Mouse (Mus musculus) forebrain, embryonic 13.5 days (tissue): ENCODE data around the gene Phb2. TPM values are rescaled to one million over a fixed set of nuclear protein-coding genes. Genes with fewer than 3 reads are reported as not detected.

Source experiments
- ATAC-seq: fragments of 200-750 bp; cut with Nextera tagmentation; 2 replicates; pipeline ENCODE4 v1.8.0; 2017
- H3K27ac ChIP-seq: fragments of 300-500 bp; sonication (generic); 2 replicates; pipeline ENCODE4 v1.5.1; 2015; ENCODE audit warnings: inconsistent platforms, mild to moderate bottlenecking, moderate library complexity
- H3K27me3 ChIP-seq: fragments of 300-500 bp; sonication (generic); 2 replicates; pipeline ENCODE4 v1.6.1; 2015; ENCODE audit warnings: mild to moderate bottlenecking, inconsistent platforms
- H3K36me3 ChIP-seq: fragments of 300-500 bp; sonication (generic); 2 replicates; pipeline ENCODE4 v1.6.1; 2015; ENCODE audit warnings: mild to moderate bottlenecking, inconsistent platforms; ENCODE audit not compliant: poor library complexity, severe bottlenecking
- H3K4me1 ChIP-seq: fragments of 300-500 bp; sonication (generic); 2 replicates; pipeline ENCODE4 v1.6.1; 2015; ENCODE audit warnings: inconsistent platforms
- H3K4me2 ChIP-seq: fragments of 300-500 bp; sonication (generic); 2 replicates; pipeline ENCODE4 v1.6.1; 2015; ENCODE audit warnings: inconsistent platforms, mild to moderate bottlenecking, moderate library complexity
- H3K4me3 ChIP-seq: fragments of 300-500 bp; sonication (generic); 2 replicates; pipeline ENCODE4 v1.5.1; 2015; ENCODE audit warnings: mild to moderate bottlenecking, inconsistent platforms
- H3K9ac ChIP-seq: fragments of 300-500 bp; sonication (generic); 2 replicates; pipeline ENCODE4 v1.6.1; 2015; ENCODE audit warnings: mild to moderate bottlenecking, inconsistent platforms
- H3K9me3 ChIP-seq: fragments of 300-500 bp; sonication (generic); replicated peaks from 2 replicates; pipeline ENCODE4 v1.6.1; 2016; ENCODE audit warnings: inconsistent platforms
- WGBS: fragments of 180-500 bp; shearing (Covaris S2); methylation state at CpG from one replicate; pipeline ENCODE4 v1.1.7; 2015; 5-methylcytosine and 5-hydroxymethylcytosine counted together
- microRNA counts: library from miRNA; unstranded; fragments of <30 nt; microRNA quantifications from one replicate; lab custom pipeline; 2016
- microRNA-seq: library from miRNA; unstranded; fragments of <30 nt; microRNA quantifications from one replicate; pipeline ENCODE4, GENCODE M21; 2016
- polyA plus RNA-seq: library from polyadenylated mRNA; unstranded; fragments of >200 nt; fragmentation: Nextera tagmentation; extraction: Ambion mirVana; gene quantifications from 2 replicates; pipeline ENCODE4 v1.2.1, GENCODE M21; 2015

The Phb2 gene
- polyA plus RNA-seq, 1 experiment from 2014 or later, result 289 TPM

DNA sequence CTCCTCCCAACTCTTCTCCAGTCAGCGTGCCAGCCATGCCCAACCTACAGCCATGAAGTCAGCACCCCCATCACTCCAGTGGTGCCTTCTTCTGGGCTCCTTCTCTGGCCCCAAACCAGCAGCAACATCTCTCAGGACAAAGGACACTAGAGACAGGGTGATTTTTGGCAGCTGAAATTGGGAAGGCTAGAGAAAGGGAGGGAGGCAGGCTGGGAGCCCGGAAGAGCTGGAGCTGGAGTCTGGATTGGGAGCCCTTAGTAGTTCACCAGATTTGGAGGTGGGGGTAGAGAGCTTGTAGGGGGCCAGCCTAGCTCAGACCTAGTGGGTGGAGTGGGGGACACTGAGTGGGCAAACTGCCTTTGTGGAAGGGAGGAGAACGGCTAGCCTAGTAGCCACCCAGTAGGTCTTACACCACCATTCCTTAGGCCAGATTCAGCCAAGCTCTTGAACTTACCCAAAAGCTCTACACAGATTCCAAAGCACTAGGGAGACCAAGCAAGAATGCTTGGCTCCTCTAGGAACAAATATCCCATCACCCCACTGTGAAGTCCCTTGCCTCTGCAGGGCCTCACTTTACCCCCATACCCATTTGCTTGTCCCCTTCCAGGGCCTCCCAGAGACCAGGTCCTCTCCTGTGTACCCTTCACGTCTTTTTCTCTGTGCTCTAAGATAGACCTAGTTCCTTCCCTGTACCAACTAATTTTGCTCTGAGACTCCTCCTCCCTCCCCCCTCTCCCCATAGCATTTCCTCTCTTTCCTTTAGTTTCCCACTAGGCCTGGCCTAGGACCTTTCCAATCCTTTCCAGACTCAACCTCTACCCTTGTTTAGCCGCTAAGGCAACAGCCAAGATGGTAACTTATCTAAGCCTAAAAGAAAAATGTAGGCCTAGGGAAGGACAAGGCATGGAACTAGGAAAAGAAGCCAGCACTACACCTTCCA is 46.0 kb downstream of the Phb2 start:
- H3K27me3 ChIP-seq, result no peaks in the 10 kb centered on the region
- 26% methylated on average over 5 of the region's 5 CpGs for WGBS
- H3K4me1 ChIP-seq, result peaks cover 50% of the 10 kb centered on the region
- H3K4me3 ChIP-seq, result peak overlapping the region; percentile 78
- ATAC-seq, result peak; percentile 14
- peak overlapping the region; percentile 98 for H3K27ac ChIP-seq
- H3K9ac ChIP-seq, result peak overlapping the region; percentile 97
- no peaks in the 10 kb centered on the region for H3K9me3 ChIP-seq
- peak overlapping the region; percentile 77 for H3K4me2 ChIP-seq
- no peaks in the 10 kb centered on the region for H3K36me3 ChIP-seq

- Histone ChIP-seq H3K4me3 (no peak overlapping the region), H3K9me3 (no peaks in the 10 kb centered on the region), H3K27ac (peak overlapping the region; percentile 98), H3K4me2 (peak overlapping the region; percentile 77), H3K9ac (peak overlapping the region; percentile 34; the same call in 1 of the 2 replicates), H3K27me3 (no peaks in the 10 kb centered on the region), H3K4me1 (peaks cover 43% of the 10 kb centered on the region), H3K36me3 (no peaks in the 10 kb centered on the region)
- ATAC-seq, result no peak
- 43% methylated on average over 2 of the region's 2 CpGs for WGBS
Measured at GRCm38 (mm10) chr6:124758849-124759232, 46.7 kb downstream of the Phb2 start.

DNA sequence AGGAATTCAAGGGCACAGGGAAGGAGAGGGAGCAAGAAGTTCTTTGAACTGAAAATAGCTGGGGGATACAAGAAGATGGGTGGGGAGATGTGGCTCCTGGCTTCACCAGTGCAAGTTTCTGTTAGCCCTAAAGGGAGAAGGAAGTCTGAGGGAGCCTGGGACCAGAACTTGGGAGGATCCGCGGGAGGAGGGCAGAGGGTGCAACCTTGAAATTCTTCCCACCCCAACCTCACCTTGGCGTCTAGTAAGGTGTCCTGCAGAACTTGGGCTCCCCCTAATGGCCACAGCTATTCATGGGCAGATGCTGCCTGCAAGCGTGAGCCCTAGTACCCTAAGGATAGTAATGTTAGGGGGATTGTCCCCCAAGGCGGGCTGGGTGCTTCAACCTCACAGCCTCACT is 47.1 kb downstream of the Phb2 start:
- Histone ChIP-seq H3K4me1 (peaks cover 39% of the 10 kb centered on the region), H3K4me3 (no peak overlapping the region), H3K9ac (peak overlapping the region; percentile 34; the same call in 1 of the 2 replicates), H3K36me3 (no peaks in the 10 kb centered on the region), H3K9me3 (no peaks in the 10 kb centered on the region), H3K4me2 (peak overlapping the region; percentile 77), H3K27ac (peak overlapping the region; percentile 98), H3K27me3 (no peaks in the 10 kb centered on the region)
- 2% methylated on average over 5 of the region's 5 CpGs for WGBS
- 0 out of 2 replicates have a peak, but pooled peaks have one; percentile 3 for ATAC-seq

DNA sequence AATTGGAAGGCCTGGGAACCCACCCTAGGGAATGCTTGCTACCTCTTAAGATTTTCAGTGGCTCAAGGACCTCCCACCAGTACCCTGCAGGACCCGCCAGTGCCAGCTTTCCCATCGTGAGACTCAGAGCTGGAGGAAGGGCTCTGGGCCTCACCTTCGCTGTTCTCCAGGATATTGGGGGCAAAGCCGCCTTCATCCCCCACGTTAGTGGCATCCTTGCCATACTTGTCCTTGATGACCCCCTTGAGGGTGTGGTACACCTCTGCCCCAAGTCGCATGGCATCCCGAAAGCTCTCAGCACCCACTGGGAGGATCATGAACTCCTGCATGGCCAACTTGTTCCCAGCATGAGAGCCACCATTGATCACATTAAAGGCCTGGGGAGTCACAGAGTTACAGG is 53.8 kb downstream of the Phb2 start:
- Histone ChIP-seq H3K4me3 (no peak overlapping the region), H3K9ac (no peak overlapping the region), H3K4me2 (no peak overlapping the region), H3K9me3 (no peaks in the 10 kb centered on the region), H3K27ac (no peak overlapping the region), H3K4me1 (peaks cover 25% of the 10 kb centered on the region), H3K36me3 (no peaks in the 10 kb centered on the region), H3K27me3 (peaks cover 12% of the 10 kb centered on the region; the same call in 1 of the 2 replicates)
- ATAC-seq, result no peak
- 89% methylated on average over 7 of the region's 7 CpGs for WGBS

MicroRNA genes within 50 kb of the gene (microRNA counts, 519-probe panel; counts per million panel counts)
- microRNA mmu-miR-141 (lab: Ali Mortazavi, UCI), result 177 counts per million, percentile 53 among the panel's probes with 10 or more counts
- 177 counts per million, percentile 53 among the panel's probes with 10 or more counts for microRNA mmu-miR-200c (lab: Ali Mortazavi, UCI)

Small RNA genes lying within 50 kb of the gene (microRNA-seq; reads per million reads assigned to microRNA genes)
- 7.0 reads per million, percentile 19 among the genes with 10 or more reads in this experiment for gene Mir141
- 37.8 reads per million, percentile 38 among the genes with 10 or more reads in this experiment for gene Mir200c

Other genes with a start within 250 kb of the Phb2 start
- 29.2 and 38.0 TPM in 2 replicates for gene Clstn3, start 247.5 kb upstream of the Phb2 start, polyA plus RNA-seq
- 0.08 and 0.09 TPM in 2 replicates for gene C1rl, start 219.2 kb upstream of the Phb2 start, polyA plus RNA-seq
- 0.09 and 0.12 TPM in 2 replicates for gene C1ra, start 199.9 kb upstream of the Phb2 start, polyA plus RNA-seq
- 0.14 and 0.40 TPM in 2 replicates for gene C1s1, start 170.0 kb upstream of the Phb2 start, polyA plus RNA-seq
- gene C1rb, start 142.0 kb upstream of the Phb2 start, polyA plus RNA-seq, result not detected in 2 replicates
- gene C1s2, start 76.3 kb upstream of the Phb2 start, polyA plus RNA-seq, result 0.13 TPM in 1 of 2 replicates, not detected in the other
- 34.8 and 36.6 TPM in 2 replicates for gene Lpcat3, start 49.3 kb upstream of the Phb2 start, polyA plus RNA-seq
- gene Emg1, start 158 bp upstream of the Phb2 start, polyA plus RNA-seq, result 194 and 209 TPM in 2 replicates
- 2.5 and 3.8 TPM in 2 replicates for gene Ptpn6, start 26.4 kb downstream of the Phb2 start, polyA plus RNA-seq
- gene Grcc10, start 29.0 kb downstream of the Phb2 start, polyA plus RNA-seq, result 675 and 699 TPM in 2 replicates
- gene Gm45234, start 43.7 kb downstream of the Phb2 start, polyA plus RNA-seq, result not detected in 2 replicates
- gene Atn1, start 44.2 kb downstream of the Phb2 start, polyA plus RNA-seq, result 17.7 and 19.8 TPM in 2 replicates
- 15.4 and 19.4 TPM in 2 replicates for gene Eno2, start 57.3 kb downstream of the Phb2 start, polyA plus RNA-seq
- gene Lrrc23, start 67.4 kb downstream of the Phb2 start, polyA plus RNA-seq, result 3.6 and 5.9 TPM in 2 replicates
- gene Spsb2, start 96.3 kb downstream of the Phb2 start, polyA plus RNA-seq, result 5.1 and 5.3 TPM in 2 replicates
- gene Tpi1, start 102.0 kb downstream of the Phb2 start, polyA plus RNA-seq, result 467 and 491 TPM in 2 replicates
- 178 and 203 TPM in 2 replicates for gene Usp5, start 117.1 kb downstream of the Phb2 start, polyA plus RNA-seq
- 207 and 217 TPM in 2 replicates for gene Cdca3, start 117.2 kb downstream of the Phb2 start, polyA plus RNA-seq
- 0.46 and 0.74 TPM in 2 replicates for gene Gnb3, start 127.9 kb downstream of the Phb2 start, polyA plus RNA-seq
- gene P3h3, start 145.4 kb downstream of the Phb2 start, polyA plus RNA-seq, result 11.4 and 12.4 TPM in 2 replicates
- gene Gpr162, start 151.6 kb downstream of the Phb2 start, polyA plus RNA-seq, result 11.7 and 13.4 TPM in 2 replicates
- 0.08 TPM in 2 replicates for gene Cd4, start 175.9 kb downstream of the Phb2 start, polyA plus RNA-seq
- gene Lag3, start 199.4 kb downstream of the Phb2 start, polyA plus RNA-seq, result 1.3 and 1.9 TPM in 2 replicates
- gene Ptms, start 207.8 kb downstream of the Phb2 start, polyA plus RNA-seq, result 588 and 626 TPM in 2 replicates
- 398 and 409 TPM in 2 replicates for gene Mlf2, start 219.1 kb downstream of the Phb2 start, polyA plus RNA-seq